Mouse (Mus musculus) left cerebral cortex, postnatal 36 days (tissue): ENCODE data around the gene Sdccag8. TPM values are rescaled to one million over a fixed set of nuclear protein-coding genes. Genes with fewer than 3 reads are reported as not detected.

Source experiments
- DNase-seq, 2 experiments: peaks; one replicate each; pipeline ENCODE4 v3.0.0; 2021 to 2022; ENCODE audit warnings: low spot score in 2 of 2, mixed read lengths in 1 of 2
- intact Hi-C: fragments of 180-260 bp; cut with DNase I; formaldehyde crosslinking; loops from one replicate; pipeline ENCODE4 v1.15.1; 2025
- total RNA-seq, 2 experiments: library from RNA; stranded (reverse); gene quantifications; 2 replicates each; pipeline ENCODE4 v1.2.3; 2021

Gene Sdccag8
- total RNA-seq, 2 experiments from 2014 or later, result 12.1 to 19.8 TPM

- intact Hi-C loops, result no loop called here
- no peak for DNase-seq
Measured at GRCm38 (mm10) chr1:177018750-177019149, 204.3 kb downstream of the Sdccag8 start.

GRCm38 (mm10) chr1:177019668-177020067, 205.2 kb downstream of the Sdccag8 start:
- intact Hi-C loops, result no loop called here
- no peak for DNase-seq

- DNase-seq, result no peak
- intact Hi-C loops, result no loop called here
Measured at GRCm38 (mm10) chr1:177022751-177023150, 208.3 kb downstream of the Sdccag8 start.

DNA sequence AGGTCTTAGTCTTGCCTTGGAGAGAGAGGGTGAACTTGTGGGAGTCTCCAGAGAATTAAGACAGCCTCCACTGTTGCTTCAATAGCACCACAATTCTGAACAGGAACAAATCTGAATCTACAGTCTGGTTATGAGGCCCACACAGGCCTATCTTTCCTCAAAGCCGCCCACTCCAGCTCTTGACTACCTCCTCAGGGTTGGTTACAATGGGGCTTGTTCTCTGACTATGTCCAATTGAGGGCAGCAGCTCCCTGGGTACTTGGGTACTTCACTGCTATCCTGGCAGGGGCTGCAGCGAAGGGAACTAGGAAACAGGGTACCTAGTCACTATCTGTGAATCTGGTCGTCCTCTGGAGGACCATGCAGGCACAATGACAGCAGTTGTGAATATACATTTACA, 213.2 kb downstream of the Sdccag8 start:
- intact Hi-C loops, result no loop called here
- DNase-seq, result no peak

- no peak for DNase-seq
- intact Hi-C loops, result no loop called here
Measured at GRCm38 (mm10) chr1:177029032-177029431, 214.6 kb downstream of the Sdccag8 start.

- DNase-seq, result no peak
Measured at GRCm38 (mm10) chr1:177030669-177031068, 216.2 kb downstream of the Sdccag8 start.

GRCm38 (mm10) chr1:177031196-177031595, 216.7 kb downstream of the Sdccag8 start:
- no peak for DNase-seq
- intact Hi-C loops, result no loop called here

More at GRCm38 (mm10) chr1:177030669-177031068, 216.2 kb downstream of the Sdccag8 start:
- intact Hi-C loops, result no loop called here

- DNase-seq, result no peak
- intact Hi-C loops, result no loop called here
Measured at GRCm38 (mm10) chr1:177032233-177032632, 217.8 kb downstream of the Sdccag8 start.

- intact Hi-C loops, result no loop called here
- no peak for DNase-seq
Measured at GRCm38 (mm10) chr1:177035460-177035859, 221.0 kb downstream of the Sdccag8 start.

- no peak for DNase-seq
- intact Hi-C loops, result no loop called here
Measured at GRCm38 (mm10) chr1:177038383-177038782, 223.9 kb downstream of the Sdccag8 start.

DNA sequence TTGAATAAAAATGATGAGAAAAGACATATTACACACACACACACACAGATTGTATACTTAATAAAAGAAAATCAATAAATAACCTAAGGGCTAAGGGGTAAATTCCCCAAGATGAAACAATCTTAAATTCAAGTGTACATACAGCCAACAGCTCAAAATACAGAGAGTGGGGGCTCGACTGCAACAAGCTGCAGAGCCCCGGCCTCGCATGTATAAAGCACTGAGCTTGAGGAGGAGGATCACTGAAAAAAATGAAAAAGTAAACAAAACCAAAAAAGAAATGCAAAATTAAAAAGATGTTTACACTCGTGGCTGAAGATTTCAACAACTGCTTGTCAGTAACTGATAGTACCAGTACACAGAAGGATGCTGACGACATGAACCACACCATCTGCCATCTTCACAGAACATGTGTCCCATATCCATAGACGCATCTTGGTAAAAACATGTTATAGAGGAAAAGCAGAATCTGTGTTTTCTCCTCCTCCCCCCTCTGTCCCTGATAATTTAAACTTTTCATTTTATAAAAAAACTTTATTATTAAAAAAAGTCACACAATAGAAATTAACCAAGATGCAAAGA, 224.7 kb downstream of the Sdccag8 start:
- intact Hi-C loops, result no loop called here
- no peak for DNase-seq

GRCm38 (mm10) chr1:177040058-177040457, 225.6 kb downstream of the Sdccag8 start:
- DNase-seq, result no peak
- intact Hi-C loops, result no loop called here

- DNase-seq, result no peak
- intact Hi-C loops, result no loop called here
Measured at GRCm38 (mm10) chr1:177045885-177046284, 231.4 kb downstream of the Sdccag8 start.

GRCm38 (mm10) chr1:177046963-177047362, 232.5 kb downstream of the Sdccag8 start:
- DNase-seq, result no peak
- intact Hi-C loops, result no loop called here

GRCm38 (mm10) chr1:177048773-177049172, 234.3 kb downstream of the Sdccag8 start:
- no peak for DNase-seq
- intact Hi-C loops, result no loop called here

DNA sequence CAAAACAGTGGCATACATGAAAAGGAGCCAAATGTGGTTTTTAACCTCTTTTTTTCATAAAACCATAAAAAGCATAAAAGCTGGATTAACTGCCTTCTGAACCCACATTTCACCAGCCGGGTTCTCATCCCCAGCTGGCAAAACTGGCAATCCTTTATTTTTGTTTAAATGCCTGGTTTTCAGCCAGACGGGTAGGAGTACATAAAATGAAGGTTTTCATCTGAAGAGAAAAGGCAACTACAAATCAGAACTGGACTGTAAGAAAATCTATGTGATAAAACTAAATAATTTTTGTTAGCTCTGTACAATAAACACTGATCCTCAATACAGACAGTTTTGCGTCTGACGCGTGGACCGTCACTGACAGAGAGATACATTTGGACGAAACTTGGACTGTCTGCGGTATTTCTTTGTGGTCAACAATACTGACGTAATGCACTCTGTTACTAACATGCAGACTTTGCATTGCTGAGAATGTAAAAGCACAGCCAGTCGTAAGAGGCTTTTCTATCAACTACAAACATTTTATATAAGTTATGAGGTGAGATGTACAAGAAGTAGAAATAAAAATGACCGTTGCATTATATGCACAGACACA, 237.0 kb downstream of the Sdccag8 start:
- DNase-seq, result no peak
- intact Hi-C loops, result no loop called here

DNA sequence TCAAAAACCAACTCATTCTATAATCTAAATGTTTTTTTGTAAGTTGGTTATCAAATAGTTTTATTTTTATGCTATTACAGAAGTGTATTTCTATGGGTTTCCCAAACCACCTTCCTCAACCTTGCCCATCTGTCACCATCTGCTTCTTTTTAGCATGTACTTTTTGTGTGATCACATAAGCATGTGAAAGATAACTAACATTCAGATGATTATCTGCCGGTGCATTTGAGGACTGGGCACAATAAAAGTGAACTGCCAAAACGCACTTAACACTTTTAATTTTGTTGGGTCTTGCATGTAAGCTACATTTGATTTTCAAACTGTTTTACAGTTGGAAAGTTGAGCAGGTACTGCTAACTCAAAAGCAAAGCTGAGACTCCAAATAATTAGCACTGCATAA, 240.4 kb downstream of the Sdccag8 start:
- no peak for DNase-seq
- intact Hi-C loops, result no loop called here

GRCm38 (mm10) chr1:177061761-177062160, 247.3 kb downstream of the Sdccag8 start:
- no peak for DNase-seq
- intact Hi-C loops, result no loop called here

GRCm38 (mm10) chr1:177065732-177066131, 251.3 kb downstream of the Sdccag8 start:
- intact Hi-C loops, result no loop called here
- no peak for DNase-seq

DNA sequence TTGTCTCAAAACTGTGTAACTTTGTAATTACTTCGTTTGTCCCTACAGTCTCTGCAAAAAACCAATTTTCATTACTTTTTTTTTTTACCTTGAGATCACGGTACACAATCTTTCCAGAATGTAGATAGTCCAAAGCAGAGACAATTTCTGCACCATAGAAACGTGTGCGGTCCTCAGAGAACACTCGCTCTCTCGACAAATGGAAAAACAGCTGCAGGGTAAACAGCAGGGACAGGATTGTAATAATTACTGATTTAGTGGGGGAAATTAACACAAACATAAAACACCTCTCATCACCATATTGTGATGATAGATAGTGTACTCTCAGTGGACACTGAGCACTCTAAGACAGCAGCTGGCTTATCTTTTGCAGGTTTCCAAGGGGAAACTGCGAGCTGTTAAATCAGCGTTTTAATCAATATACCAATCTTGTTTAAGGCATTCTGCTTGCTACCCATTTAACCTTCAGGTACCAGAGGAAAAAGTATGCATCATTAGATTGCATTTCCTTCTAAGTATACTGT, 252.7 kb downstream of the Sdccag8 start:
- intact Hi-C loops, result no loop called here

DNA sequence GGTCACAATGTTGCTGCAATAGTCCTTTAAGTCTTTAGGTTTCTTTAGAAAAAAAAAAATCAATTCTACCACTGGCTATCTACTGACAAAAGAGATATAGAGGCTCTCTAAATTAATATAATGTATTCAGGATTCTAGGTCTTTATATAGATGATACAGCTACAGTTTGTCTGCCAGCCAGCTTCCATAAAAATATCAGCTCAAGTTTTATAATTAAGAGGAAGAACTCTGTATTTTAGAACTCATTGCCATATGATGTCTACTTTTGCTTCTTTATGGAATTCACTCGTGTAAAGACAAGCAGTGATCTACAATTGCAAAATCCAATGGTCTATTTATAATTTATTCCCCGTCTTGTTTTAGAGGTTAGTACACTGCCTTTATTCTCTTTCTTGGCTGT, 254.7 kb downstream of the Sdccag8 start:
- intact Hi-C loops, result no loop called here
- DNase-seq, result no peak

More for the DNA sequence above, 252.7 kb downstream of the Sdccag8 start:
- no peak for DNase-seq
